Mouse (Mus musculus): ENCODE data around the gene Tmc1. TPM values are rescaled to one million over a fixed set of nuclear protein-coding genes. Genes with fewer than 3 reads are reported as not detected.

Tmc1 gene
- polyA plus RNA-seq, 1 experiment from 2014 or later = 0.11 TPM

- Histone ChIP-seq H3K27me3 (replicated peaks) (no peaks in the 10 kb centered on the region), H3K27ac (no peak overlapping the region), H3K36me3 (no peaks in the 10 kb centered on the region), H3K9me3 (no peaks in the 10 kb centered on the region), H3K4me2 (replicated peaks) (no peak overlapping the region), H3K4me1 (replicated peaks) (no peaks in the 10 kb centered on the region), H3K9ac (no peak overlapping the region), H3K4me3 (replicated peaks) (no peak overlapping the region)
- ATAC-seq = no peak
- 83% methylated on average over 2 of the region's 2 CpGs for WGBS
Measured at GRCm38 (mm10) chr19:20792811-20793210, 161.2 kb downstream of the Tmc1 start.

- ATAC-seq = no peak
- 76% methylated on average over 6 of the region's 6 CpGs for WGBS
- no peaks in the 10 kb centered on the region for H3K27me3 ChIP-seq (replicated peaks)
- H3K4me3 ChIP-seq (replicated peaks) = no peak overlapping the region
- H3K9me3 ChIP-seq = no peaks in the 10 kb centered on the region
- no peaks in the 10 kb centered on the region for H3K36me3 ChIP-seq
- no peak overlapping the region for H3K27ac ChIP-seq
- no peak overlapping the region for H3K4me2 ChIP-seq (replicated peaks)
- no peak overlapping the region for H3K9ac ChIP-seq
- H3K4me1 ChIP-seq (replicated peaks) = no peaks in the 10 kb centered on the region
Measured at GRCm38 (mm10) chr19:20787289-20787688, 166.7 kb downstream of the Tmc1 start.

- Histone ChIP-seq H3K27ac (no peak overlapping the region), H3K9me3 (no peaks in the 10 kb centered on the region), H3K27me3 (replicated peaks) (no peaks in the 10 kb centered on the region), H3K4me2 (replicated peaks) (no peak overlapping the region), H3K4me3 (replicated peaks) (no peak overlapping the region), H3K9ac (no peak overlapping the region), H3K4me1 (replicated peaks) (no peaks in the 10 kb centered on the region), H3K36me3 (no peaks in the 10 kb centered on the region)
- ATAC-seq = no peak
- 65% methylated on average over 2 of the region's 2 CpGs for WGBS
Measured at GRCm38 (mm10) chr19:20775681-20776080, 178.3 kb downstream of the Tmc1 start.

GRCm38 (mm10) chr19:20773941-20774340 is 180.1 kb downstream of the Tmc1 start:
- H3K4me3 ChIP-seq (replicated peaks) = no peak overlapping the region
- H3K9ac ChIP-seq = no peak overlapping the region
- H3K27ac ChIP-seq = no peak overlapping the region
- ATAC-seq = no peak
- no peak overlapping the region for H3K4me2 ChIP-seq (replicated peaks)
- H3K9me3 ChIP-seq = no peaks in the 10 kb centered on the region
- H3K36me3 ChIP-seq = no peaks in the 10 kb centered on the region
- H3K4me1 ChIP-seq (replicated peaks) = no peaks in the 10 kb centered on the region
- 88% methylated on average over 7 of the region's 7 CpGs for WGBS
- no peaks in the 10 kb centered on the region for H3K27me3 ChIP-seq (replicated peaks)

GRCm38 (mm10) chr19:20764214-20764613 is 189.8 kb downstream of the Tmc1 start:
- Histone ChIP-seq H3K27me3 (replicated peaks) (no peaks in the 10 kb centered on the region), H3K4me2 (replicated peaks) (no peak overlapping the region), H3K4me3 (replicated peaks) (no peak overlapping the region), H3K9me3 (no peaks in the 10 kb centered on the region), H3K27ac (no peak overlapping the region), H3K36me3 (no peaks in the 10 kb centered on the region), H3K4me1 (replicated peaks) (no peaks in the 10 kb centered on the region), H3K9ac (no peak overlapping the region)
- peak; percentile 71; the same call in 1 of the 2 replicates for ATAC-seq
- 14% methylated on average over 1 of the region's 1 CpGs for WGBS

- Histone ChIP-seq H3K27ac (no peak overlapping the region), H3K4me1 (replicated peaks) (no peaks in the 10 kb centered on the region), H3K27me3 (replicated peaks) (no peaks in the 10 kb centered on the region), H3K36me3 (no peaks in the 10 kb centered on the region), H3K9me3 (no peaks in the 10 kb centered on the region), H3K9ac (no peak overlapping the region), H3K4me3 (replicated peaks) (no peak overlapping the region), H3K4me2 (replicated peaks) (no peak overlapping the region)
- WGBS = 59% methylated on average over 4 of the region's 4 CpGs
- no peak for ATAC-seq
Measured at GRCm38 (mm10) chr19:20761675-20762426, 192.2 kb downstream of the Tmc1 start.

- no peaks in the 10 kb centered on the region for H3K36me3 ChIP-seq
- H3K4me2 ChIP-seq (replicated peaks) = no peak overlapping the region
- H3K27ac ChIP-seq = no peak overlapping the region
- no peak overlapping the region for H3K4me3 ChIP-seq (replicated peaks)
- no peaks in the 10 kb centered on the region for H3K9me3 ChIP-seq
- H3K4me1 ChIP-seq (replicated peaks) = no peaks in the 10 kb centered on the region
- no peaks in the 10 kb centered on the region for H3K27me3 ChIP-seq (replicated peaks)
- WGBS = 35% methylated on average over 3 of the region's 3 CpGs
- no peak overlapping the region for H3K9ac ChIP-seq
- no peak for ATAC-seq
Measured at GRCm38 (mm10) chr19:20761119-20761518, 192.9 kb downstream of the Tmc1 start.

- Histone ChIP-seq H3K4me1 (replicated peaks) (no peaks in the 10 kb centered on the region), H3K9ac (no peak overlapping the region), H3K36me3 (no peaks in the 10 kb centered on the region), H3K9me3 (no peaks in the 10 kb centered on the region), H3K4me2 (replicated peaks) (no peak overlapping the region), H3K27ac (no peak overlapping the region), H3K27me3 (replicated peaks) (no peaks in the 10 kb centered on the region), H3K4me3 (replicated peaks) (no peak overlapping the region)
- WGBS = 70% methylated on average over 1 of the region's 1 CpGs
- no peak for ATAC-seq
Measured at GRCm38 (mm10) chr19:20744630-20745029, 209.4 kb downstream of the Tmc1 start.

Other genes with a start within 250 kb of the Tmc1 start
- gene Aldh1a7, start 226.6 kb downstream of the Tmc1 start, polyA plus RNA-seq (2015; fragmentation: Nextera tagmentation; extraction: Ambion mirVana) = 11.8 and 12.3 TPM in 2 replicates

All from intestine, embryonic 15.5 days (tissue).